Mouse (Mus musculus): Measurements from ENCODE around the gene Ankrd63.

GRCm38 (mm10) chr2:118689875-118690274 is 13.9 kb downstream of the Ankrd63 start:
- TF ChIP-seq E2F4 (IDR thresholded peaks at IDR 0.05; ENCODE audit: borderline replicate concordance, low read depth, low read length) (no peak), CHD2 (IDR thresholded peaks at IDR 0.05; ENCODE audit: low read length) (no peak), BHLHE40 (IDR thresholded peaks at IDR 0.05; ENCODE audit: borderline replicate concordance, low read depth, low read length) (no peak), ZMIZ1 (IDR thresholded peaks at IDR 0.05; ENCODE audit: low read depth, low read length) (no peak), CTCF (IDR thresholded peaks at IDR 0.05 in 2 of 3, conservative IDR thresholded peaks at IDR 0.05 in 1 of 3; ENCODE audit: control insufficient read depth in 1 of 3, insufficient read depth in 1 of 3, low read depth in 2 of 3, low read length in 3 of 3, poor library complexity in 1 of 3, severe bottlenecking in 1 of 3) (no peak)
